Mouse (Mus musculus): ENCODE measurements around the gene Zic4.

The Zic4 gene

GRCm38 (mm10) chr9:91381284-91382110, 19.3 kb downstream of the Zic4 start:
- DNase-seq: no peak

- no peak for DNase-seq
These were observed 19.8 kb downstream of the Zic4 start for GRCm38 (mm10) chr9:91382111-91382379.

GRCm38 (mm10) chr9:91382471-91383255, 20.4 kb downstream of the Zic4 start:
- DNase-seq: no peak

- DNase-seq: no peak
These were observed 21.4 kb downstream of the Zic4 start for GRCm38 (mm10) chr9:91383441-91384135.

- DNase-seq: no peak
These were observed 21.9 kb downstream of the Zic4 start for GRCm38 (mm10) chr9:91384136-91384500.

- no peak for DNase-seq
These were observed 22.7 kb downstream of the Zic4 start for GRCm38 (mm10) chr9:91384693-91385560.

- no peak for DNase-seq
These were observed 23.6 kb downstream of the Zic4 start for GRCm38 (mm10) chr9:91385561-91386430.

- DNase-seq: no peak
These were observed 24.3 kb downstream of the Zic4 start for GRCm38 (mm10) chr9:91386502-91386890.

GRCm38 (mm10) chr9:91386891-91387739, 24.9 kb downstream of the Zic4 start:
- DNase-seq: no peak

- DNase-seq: no peak
These were observed 25.5 kb downstream of the Zic4 start for GRCm38 (mm10) chr9:91387740-91388080.

GRCm38 (mm10) chr9:91388173-91388572, 26.0 kb downstream of the Zic4 start:
- DNase-seq: no peak

GRCm38 (mm10) chr9:91393376-91394068, 31.3 kb downstream of the Zic4 start:
- no peak for DNase-seq

GRCm38 (mm10) chr9:91394211-91394646, 32.0 kb downstream of the Zic4 start:
- no peak for DNase-seq

- no peak for DNase-seq
These were observed 33.0 kb downstream of the Zic4 start for GRCm38 (mm10) chr9:91395066-91395772.

GRCm38 (mm10) chr9:91399976-91400375, 37.8 kb downstream of the Zic4 start:
- DNase-seq: no peak

GRCm38 (mm10) chr9:91400482-91401093, 38.4 kb downstream of the Zic4 start:
- DNase-seq: no peak

- DNase-seq: no peak
These were observed 39.3 kb downstream of the Zic4 start for GRCm38 (mm10) chr9:91401471-91401870.

GRCm38 (mm10) chr9:91404229-91404628, 42.0 kb downstream of the Zic4 start:
- no peak for DNase-seq

All from kidney, adult 11 months (tissue).